Comparison of ENCODE assay signal across 9 mouse cellular contexts in genomic region chr12:31271361-31272011, GRCm38 (mm10). TPM values are rescaled to one million over a fixed set of nuclear protein-coding genes. Genes with fewer than 3 reads are reported as not detected.
DNase-seq lines count a peak whose midpoint lies in the region; ATAC-seq and TF ChIP-seq lines count a peak whose summit lies in the region.
"Had no signal": no experiment of that assay in that cellular context is flagged by ENCODE, and none has a peak within 500 bp of the region (broad histone marks: within the 10 kb centered on the region; RNA-seq: fewer than 3 reads in every experiment).

No protein-coding gene starts in this region.

- 52% methylated on average over 16 of the region's 16 CpGs for WGBS in midbrain, embryonic 12.5 days
- 62% methylated on average over 16 of the region's 16 CpGs for WGBS in midbrain, embryonic 15.5 days
- WGBS in embryonic facial prominence, embryonic 12.5 days, result 29% methylated on average over 16 of the region's 16 CpGs
- WGBS in kidney, adult 2 months, result 19% methylated on average over 16 of the region's 16 CpGs

- no peak for TF ChIP-seq POLR2A in kidney, adult 2 months (IDR thresholded peaks at IDR 0.05; ENCODE audit: low read depth, low read length)

- H3K27me3 ChIP-seq in midbrain, embryonic 12.5 days, result peaks cover 17% of the 10 kb centered on the region
- H3K27me3 ChIP-seq in midbrain, embryonic 15.5 days (replicated peaks), result 0 out of 2 replicates have a peak, but pooled peaks cover 9% of the 10 kb centered on the region
- no peaks in the 10 kb centered on the region for H3K27me3 ChIP-seq in embryonic facial prominence, embryonic 12.5 days
- no peaks in the 10 kb centered on the region for H3K27me3 ChIP-seq in kidney, adult 2 months (replicated peaks; ENCODE audit: control insufficient read depth, insufficient read depth, low read length)

- H3K4me2 ChIP-seq in midbrain, embryonic 12.5 days (replicated peaks), result no peak overlapping the region
- no peak overlapping the region for H3K4me2 ChIP-seq in midbrain, embryonic 15.5 days
- H3K4me2 ChIP-seq in embryonic facial prominence, embryonic 12.5 days (replicated peaks), result peak overlapping the region; percentile 26; the same call in 1 of the 2 replicates

- H3K4me1 ChIP-seq in midbrain, embryonic 12.5 days, result peaks cover 10% of the 10 kb centered on the region; the same call in 1 of the 2 replicates
- peaks cover 5% of the 10 kb centered on the region; the same call in 1 of the 2 replicates for H3K4me1 ChIP-seq in midbrain, embryonic 15.5 days
- H3K4me1 ChIP-seq in embryonic facial prominence, embryonic 12.5 days, result peaks cover 52% of the 10 kb centered on the region
- peaks cover 53% of the 10 kb centered on the region for H3K4me1 ChIP-seq in kidney, adult 2 months (ENCODE audit: control insufficient read depth, insufficient read depth, low read length)

- DNase-seq in kidney, adult 2 months, result peak; percentile 85
- peak; percentile 81 to 89 for DNase-seq in lung, postnatal 4 days
- no peak for DNase-seq in MN1 (ENCODE audit: low spot score)
- no peak for DNase-seq in left cerebral cortex, adult 18-20 months (ENCODE audit: low spot score in 2 of 2)
- no peak for DNase-seq in thymus, postnatal 25 days

- H3K27ac ChIP-seq in midbrain, embryonic 12.5 days (replicated peaks), result 0 out of 2 replicates have a peak overlapping the region, but pooled peaks have one; percentile 17
- H3K27ac ChIP-seq in midbrain, embryonic 15.5 days, result no peak overlapping the region
- H3K27ac ChIP-seq in embryonic facial prominence, embryonic 12.5 days, result peak overlapping the region; percentile 55
- H3K27ac ChIP-seq in kidney, adult 2 months (ENCODE audit: insufficient read depth, low read depth, low read length), result peak overlapping the region; percentile 74
- H3K27ac ChIP-seq: macrophage had no signal

- H3K4me3 ChIP-seq in midbrain, embryonic 12.5 days, result no peak overlapping the region
- no peak overlapping the region for H3K4me3 ChIP-seq in midbrain, embryonic 15.5 days
- no peak overlapping the region for H3K4me3 ChIP-seq in embryonic facial prominence, embryonic 12.5 days
- no peak overlapping the region for H3K4me3 ChIP-seq in kidney, adult 2 months (ENCODE audit: insufficient read depth, low read depth, low read length)

- no peaks in the 10 kb centered on the region for H3K36me3 ChIP-seq in midbrain, embryonic 12.5 days
- no peaks in the 10 kb centered on the region for H3K36me3 ChIP-seq in midbrain, embryonic 15.5 days (replicated peaks)
- H3K36me3 ChIP-seq in embryonic facial prominence, embryonic 12.5 days, result peaks cover 61% of the 10 kb centered on the region
- H3K36me3 ChIP-seq in kidney, adult 2 months (ENCODE audit: control insufficient read depth, insufficient read depth, low read length), result peaks cover 10% of the 10 kb centered on the region

- TF ChIP-seq CTCF in kidney, adult 2 months (conservative IDR thresholded peaks at IDR 0.05; ENCODE audit: insufficient read depth, insufficient read length, low read depth, low read length), result no peak

- H3K9me3 ChIP-seq in midbrain, embryonic 12.5 days, result no peaks in the 10 kb centered on the region
- H3K9me3 ChIP-seq in midbrain, embryonic 15.5 days, result no peaks in the 10 kb centered on the region
- H3K9me3 ChIP-seq in embryonic facial prominence, embryonic 12.5 days, result no peaks in the 10 kb centered on the region

- no peak for ATAC-seq in midbrain, embryonic 12.5 days (ENCODE audit: low FRiP score, low read depth)
- ATAC-seq in midbrain, embryonic 15.5 days (replicated peaks), result no peak
- no peak; the same call in 1 of the 2 replicates for ATAC-seq in embryonic facial prominence, embryonic 12.5 days (ENCODE audit: insufficient number of reproducible peaks, insufficient read depth, low FRiP score, low TSS enrichment)

- H3K9ac ChIP-seq in midbrain, embryonic 12.5 days (replicated peaks), result no peak overlapping the region
- H3K9ac ChIP-seq in midbrain, embryonic 15.5 days, result no peak overlapping the region
- no peak overlapping the region for H3K9ac ChIP-seq in embryonic facial prominence, embryonic 12.5 days

RNA-seq across cellular contexts. Expression of gene Lamb1, which starts 6.5 kb away (rescaled TPM):
- 25.9 and 29.4 TPM in 2 replicates for polyA plus RNA-seq in midbrain, embryonic 12.5 days (2016; fragmentation: Nextera tagmentation; extraction: Ambion mirVana)
- polyA plus RNA-seq in midbrain, embryonic 15.5 days (2015; fragmentation: Nextera tagmentation; extraction: Ambion mirVana), result 16.6 and 16.8 TPM in 2 replicates
- 80.8 and 82.3 TPM in 2 replicates for polyA plus RNA-seq in embryonic facial prominence, embryonic 12.5 days (2016; fragmentation: Nextera tagmentation; extraction: Ambion mirVana)
- 41.0 and 46.5 TPM in 2 replicates for polyA plus RNA-seq in kidney, adult 2 months (2012; rRNA removed)
- total RNA-seq in left cerebral cortex, adult 18-20 months (2021), result 10 to 100 TPM; 16.4 to 17.3 TPM

RNA-seq across cellular contexts. Expression of gene Gm6993, which starts 30.9 kb away (rescaled TPM):
- polyA plus RNA-seq in midbrain, embryonic 12.5 days (2016; fragmentation: Nextera tagmentation; extraction: Ambion mirVana), result not detected in 2 replicates
- polyA plus RNA-seq in midbrain, embryonic 15.5 days (2015; fragmentation: Nextera tagmentation; extraction: Ambion mirVana), result not detected in 2 replicates
- polyA plus RNA-seq in embryonic facial prominence, embryonic 12.5 days (2016; fragmentation: Nextera tagmentation; extraction: Ambion mirVana), result not detected in 2 replicates
- polyA plus RNA-seq in kidney, adult 2 months (2012; rRNA removed), result not detected in 2 replicates
- not detected for total RNA-seq in left cerebral cortex, adult 18-20 months (2021)
- polyA plus RNA-seq: macrophage had no signal

Comparison
In these comparisons a context has a peak if more than half of its experiments do, and no peak if none do; other contexts are left out.
1. DNase-seq: peak in kidney, adult 2 months (single experiment) and lung, postnatal 4 days (2 of 2); none in MN1 (single experiment), left cerebral cortex, adult 18-20 months (0 of 2) and thymus, postnatal 25 days (single experiment).